Mouse (Mus musculus) embryonic facial prominence, embryonic 10.5 days (tissue): ENCODE data around the gene Rnf168. TPM values are rescaled to one million over a fixed set of nuclear protein-coding genes. Genes with fewer than 3 reads are reported as not detected.
"Not testable (repeated sequence)": the region's sequence is repeated elsewhere in the genome, so short reads cannot be mapped to it uniquely, and the experiment has no call there.

Experiments used
- DNase-seq: peaks from one replicate; pipeline ENCODE4 v3.0.0-alpha.2; 2017; ENCODE audit warnings: low spot score
- H3K27ac ChIP-seq: fragments of 300-500 bp; sonication (generic); replicated peaks from 2 replicates; pipeline ENCODE4 v1.5.1; 2016; ENCODE audit warnings: mild to moderate bottlenecking
- H3K27me3 ChIP-seq: fragments of 300-500 bp; sonication (generic); replicated peaks from 2 replicates; pipeline ENCODE4 v1.6.1; 2016; ENCODE audit warnings: low read depth, mild to moderate bottlenecking; ENCODE audit not compliant: poor library complexity, severe bottlenecking
- H3K36me3 ChIP-seq: fragments of 300-500 bp; sonication (generic); replicated peaks from 2 replicates; pipeline ENCODE4 v1.6.1; 2016; ENCODE audit warnings: mild to moderate bottlenecking, moderate library complexity
- H3K4me1 ChIP-seq: fragments of 300-500 bp; sonication (generic); 2 replicates; pipeline ENCODE4 v1.6.1; 2016
- H3K4me3 ChIP-seq: fragments of 300-500 bp; sonication (generic); 2 replicates; pipeline ENCODE4 v1.5.1; 2016; ENCODE audit warnings: mild to moderate bottlenecking, moderate library complexity
- H3K9me3 ChIP-seq: fragments of 300-500 bp; sonication (generic); 2 replicates; pipeline ENCODE4 v1.6.1; 2016; ENCODE audit warnings: mild to moderate bottlenecking
- WGBS: fragments of 180-500 bp; shearing (Covaris S2); methylation state at CpG from one replicate; pipeline ENCODE4 v1.1.7; 2016; 5-methylcytosine and 5-hydroxymethylcytosine counted together
- polyA plus RNA-seq: library from polyadenylated mRNA; unstranded; fragments of >200 nt; fragmentation: Nextera tagmentation; extraction: Ambion mirVana; gene quantifications from 2 replicates; pipeline ENCODE4 v1.2.1, GENCODE M21; 2016

Gene Rnf168
- polyA plus RNA-seq, 1 experiment from 2014 or later: 29.0 TPM

- H3K27me3 ChIP-seq: no peaks in the 10 kb centered on the region
Observed at GRCm38 (mm10) chr16:32275830-32276229, 1.4 kb upstream of the Rnf168 start.

GRCm38 (mm10) chr16:32278396-32278795, 1.1 kb downstream of the Rnf168 start:
- WGBS: 65% methylated on average over 7 of the region's 7 CpGs
- Histone ChIP-seq H3K27ac (peak overlapping the region; percentile 95), H3K4me1 (peaks cover 25% of the 10 kb centered on the region), H3K9me3 (peaks cover 9% of the 10 kb centered on the region; the same call in 1 of the 2 replicates), H3K36me3 (peaks cover 41% of the 10 kb centered on the region), H3K4me3 (peak overlapping the region; percentile 87), H3K27me3 (no peaks in the 10 kb centered on the region)
- DNase-seq: no peak

More at GRCm38 (mm10) chr16:32275830-32276229, 1.4 kb upstream of the Rnf168 start:
- peaks cover 16% of the 10 kb centered on the region for H3K36me3 ChIP-seq
- H3K4me1 ChIP-seq: peaks cover 25% of the 10 kb centered on the region
- DNase-seq: no peak
- H3K9me3 ChIP-seq: peaks cover 9% of the 10 kb centered on the region; the same call in 1 of the 2 replicates
- no peak overlapping the region for H3K4me3 ChIP-seq
- 69% methylated on average over 1 of the region's 1 CpGs for WGBS
- no peak overlapping the region for H3K27ac ChIP-seq

GRCm38 (mm10) chr16:32280211-32280610, 3.0 kb downstream of the Rnf168 start:
- Histone ChIP-seq H3K4me3 (peak overlapping the region; percentile 87), H3K4me1 (peaks cover 25% of the 10 kb centered on the region), H3K9me3 (peaks cover 9% of the 10 kb centered on the region; the same call in 1 of the 2 replicates), H3K27me3 (no peaks in the 10 kb centered on the region), H3K36me3 (peaks cover 59% of the 10 kb centered on the region), H3K27ac (no peak overlapping the region)
- DNase-seq: no peak
- WGBS: 95% methylated on average over 8 of the region's 8 CpGs

- H3K9me3 ChIP-seq: peaks cover 9% of the 10 kb centered on the region; the same call in 1 of the 2 replicates
- H3K36me3 ChIP-seq: peaks cover 83% of the 10 kb centered on the region
- peaks cover 22% of the 10 kb centered on the region for H3K4me1 ChIP-seq
- no peak overlapping the region for H3K4me3 ChIP-seq
- H3K27me3 ChIP-seq: no peaks in the 10 kb centered on the region
- DNase-seq: no peak
- H3K27ac ChIP-seq: no peak overlapping the region
Observed at GRCm38 (mm10) chr16:32282608-32283007, 5.3 kb downstream of the Rnf168 start.

- peaks cover 69% of the 10 kb centered on the region for H3K36me3 ChIP-seq
- no peak overlapping the region for H3K27ac ChIP-seq
- H3K27me3 ChIP-seq: no peaks in the 10 kb centered on the region
- DNase-seq: no peak
- H3K9me3 ChIP-seq: no peaks in the 10 kb centered on the region
- H3K4me3 ChIP-seq: no peak overlapping the region
- 94% methylated on average over 4 of the region's 4 CpGs for WGBS
- H3K4me1 ChIP-seq: no peaks in the 10 kb centered on the region
Observed at GRCm38 (mm10) chr16:32291821-32292220, 14.6 kb downstream of the Rnf168 start.

GRCm38 (mm10) chr16:32299617-32300016, 22.4 kb downstream of the Rnf168 start:
- not testable (repeated sequence) for H3K4me1 ChIP-seq, H3K9me3 ChIP-seq, H3K27me3 ChIP-seq, DNase-seq, H3K4me3 ChIP-seq, H3K27ac ChIP-seq
- H3K36me3 ChIP-seq: peaks cover 65% of the 10 kb centered on the region
- WGBS: 93% methylated on average over 4 of the region's 4 CpGs

- no peak for DNase-seq
- Histone ChIP-seq H3K27me3 (no peaks in the 10 kb centered on the region), H3K4me3 (no peak overlapping the region), H3K9me3 (no peaks in the 10 kb centered on the region), H3K36me3 (peaks cover 39% of the 10 kb centered on the region), H3K4me1 (no peaks in the 10 kb centered on the region), H3K27ac (no peak overlapping the region)
- WGBS: 46% methylated on average over 1 of the region's 1 CpGs
Observed at GRCm38 (mm10) chr16:32303046-32303445, 25.8 kb downstream of the Rnf168 start.

- WGBS: 96% methylated on average over 7 of the region's 7 CpGs
- DNase-seq: no peak
Observed at GRCm38 (mm10) chr16:32303886-32304285, 26.6 kb downstream of the Rnf168 start.

GRCm38 (mm10) chr16:32311970-32312369, 34.7 kb downstream of the Rnf168 start:
- Histone ChIP-seq H3K27ac (no peak overlapping the region), H3K4me3 (no peak overlapping the region), H3K27me3 (no peaks in the 10 kb centered on the region), H3K36me3 (no peaks in the 10 kb centered on the region), H3K4me1 (peaks cover 27% of the 10 kb centered on the region), H3K9me3 (no peaks in the 10 kb centered on the region)
- 78% methylated on average over 4 of the region's 4 CpGs for WGBS
- DNase-seq: no peak

More at GRCm38 (mm10) chr16:32303886-32304285, 26.6 kb downstream of the Rnf168 start:
- Histone ChIP-seq H3K4me3 (no peak overlapping the region), H3K4me1 (no peaks in the 10 kb centered on the region), H3K27me3 (no peaks in the 10 kb centered on the region), H3K27ac (no peak overlapping the region), H3K36me3 (peaks cover 31% of the 10 kb centered on the region), H3K9me3 (no peaks in the 10 kb centered on the region)

GRCm38 (mm10) chr16:32312386-32312785, 35.1 kb downstream of the Rnf168 start:
- Histone ChIP-seq H3K27ac (no peak overlapping the region), H3K4me3 (no peak overlapping the region), H3K4me1 (peaks cover 27% of the 10 kb centered on the region), H3K36me3 (no peaks in the 10 kb centered on the region), H3K27me3 (no peaks in the 10 kb centered on the region), H3K9me3 (no peaks in the 10 kb centered on the region)
- DNase-seq: no peak
- 34% methylated on average over 5 of the region's 5 CpGs for WGBS

- H3K27ac ChIP-seq: no peak overlapping the region; the same call in 1 of the 2 replicates
- no peak overlapping the region for H3K4me3 ChIP-seq
- peaks cover 27% of the 10 kb centered on the region for H3K4me1 ChIP-seq
- no peaks in the 10 kb centered on the region for H3K36me3 ChIP-seq
- peak; percentile 15 for DNase-seq
- H3K9me3 ChIP-seq: no peaks in the 10 kb centered on the region
- no peaks in the 10 kb centered on the region for H3K27me3 ChIP-seq
- 46% methylated on average over 4 of the region's 4 CpGs for WGBS
Observed at GRCm38 (mm10) chr16:32312859-32313258, 35.6 kb downstream of the Rnf168 start.

- no peak for DNase-seq
- H3K4me1 ChIP-seq: peaks cover 25% of the 10 kb centered on the region
- H3K9me3 ChIP-seq: no peaks in the 10 kb centered on the region
- no peak overlapping the region for H3K4me3 ChIP-seq
- WGBS: 58% methylated on average over 2 of the region's 2 CpGs
- H3K27ac ChIP-seq: no peak overlapping the region
- no peaks in the 10 kb centered on the region for H3K27me3 ChIP-seq
- H3K36me3 ChIP-seq: no peaks in the 10 kb centered on the region
Observed at GRCm38 (mm10) chr16:32316601-32317000, 39.3 kb downstream of the Rnf168 start.

- WGBS: 33% methylated on average over 7 of the region's 7 CpGs
- no peak overlapping the region for H3K27ac ChIP-seq
Observed at GRCm38 (mm10) chr16:32323953-32324352, 46.7 kb downstream of the Rnf168 start.

More at GRCm38 (mm10) chr16:32323953-32324352, 46.7 kb downstream of the Rnf168 start:
- Histone ChIP-seq H3K36me3 (no peaks in the 10 kb centered on the region), H3K4me3 (no peak overlapping the region), H3K9me3 (no peaks in the 10 kb centered on the region), H3K4me1 (peaks cover 6% of the 10 kb centered on the region; the same call in 1 of the 2 replicates), H3K27me3 (no peaks in the 10 kb centered on the region)
- DNase-seq: peak; percentile 13
